Mouse (Mus musculus): ENCODE results near the gene Ighmbp2. TPM values are rescaled to one million over a fixed set of nuclear protein-coding genes. Genes with fewer than 3 reads are reported as not detected.
A peak's percentile ranks its signal among the peaks of the same experiment; 100 is the strongest.

Gene Ighmbp2
- total and polyA plus RNA-seq, 3 experiments, result 2.2 to 2.8 (median 2.3) TPM

DNA sequence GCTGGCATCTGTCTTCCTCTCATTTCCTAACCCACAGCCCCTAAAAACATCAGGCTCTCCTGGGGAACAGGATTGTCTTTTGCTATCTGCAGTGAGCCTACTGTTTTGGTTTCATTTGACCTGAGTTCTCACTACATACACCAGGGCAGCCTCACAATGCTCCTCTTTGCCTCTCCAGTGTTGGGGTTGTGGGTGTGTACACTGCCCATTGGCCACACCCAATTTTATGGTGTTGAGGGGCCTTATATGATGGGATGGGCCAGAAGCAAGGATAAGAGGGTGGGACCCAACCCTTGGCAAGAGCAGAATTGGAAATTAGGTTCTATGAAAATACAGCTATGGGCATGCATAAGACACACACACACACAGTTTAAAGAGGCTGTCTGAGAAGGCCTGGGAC is 14.2 kb upstream of the Ighmbp2 start:
- no peaks in the 10 kb centered on the region for H3K27me3 ChIP-seq (ENCODE audit: control insufficient read depth, insufficient read depth, low read length)
- no peaks in the 10 kb centered on the region for H3K4me1 ChIP-seq (ENCODE audit: control insufficient read depth, insufficient read depth, low read length)
- no peak overlapping the region for H3K9ac ChIP-seq (ENCODE audit: low read depth, low read length)
- H3K79me2 ChIP-seq (replicated peaks; ENCODE audit: control insufficient read depth, insufficient read depth, low read length), result no peaks in the 10 kb centered on the region
- TF ChIP-seq POLR2A (IDR thresholded peaks at IDR 0.05; ENCODE audit: insufficient read depth, low read depth, low read length), result no peak
- TF ChIP-seq CTCF (IDR thresholded peaks at IDR 0.05), result no peak
- no peak for TF ChIP-seq EP300 (IDR thresholded peaks at IDR 0.05; ENCODE audit: insufficient read depth, low read depth, low read length)
- H3K36me3 ChIP-seq (ENCODE audit: control insufficient read depth, insufficient read depth, low read length), result no peaks in the 10 kb centered on the region
- H3K4me3 ChIP-seq, result no peak overlapping the region
- no peak for DNase-seq
- H3K27ac ChIP-seq, result no peak overlapping the region
- intact Hi-C loops (cut with DNase I), result no loop called here

DNA sequence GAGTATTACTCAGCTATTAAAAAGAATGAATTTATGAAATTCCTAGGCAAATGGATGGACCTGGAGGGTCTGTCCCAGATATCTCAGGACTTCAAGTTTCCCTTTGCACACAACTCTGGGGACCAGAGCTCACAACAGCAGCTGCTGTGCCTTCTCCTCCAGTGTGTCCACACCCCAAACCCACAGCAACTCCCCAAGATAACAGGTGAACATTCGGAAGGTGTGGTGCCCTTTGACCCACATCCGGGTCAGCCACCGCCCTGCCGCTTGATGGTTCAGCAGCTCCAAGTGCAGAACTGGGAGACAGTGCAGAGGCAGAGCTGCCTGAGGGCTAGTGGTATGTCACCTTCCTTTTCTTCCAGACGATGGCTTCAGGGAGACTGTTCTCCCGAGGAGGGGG is 12.4 kb upstream of the Ighmbp2 start:
- WGBS, result 79% methylated on average over 6 of the region's 6 CpGs

GRCm38 (mm10) chr19:3292993-3293392 is 10.2 kb upstream of the Ighmbp2 start:
- Histone ChIP-seq H3K27ac (no peak overlapping the region), H3K9ac (ENCODE audit: low read depth, low read length) (no peak overlapping the region), H3K79me2 (replicated peaks; ENCODE audit: control insufficient read depth, insufficient read depth, low read length) (no peaks in the 10 kb centered on the region), H3K4me3 (no peak overlapping the region), H3K4me1 (ENCODE audit: control insufficient read depth, insufficient read depth, low read length) (no peaks in the 10 kb centered on the region), H3K36me3 (ENCODE audit: control insufficient read depth, insufficient read depth, low read length) (no peaks in the 10 kb centered on the region), H3K27me3 (ENCODE audit: control insufficient read depth, insufficient read depth, low read length) (no peaks in the 10 kb centered on the region)
- DNase-seq, result no peak
- TF ChIP-seq POLR2A (IDR thresholded peaks at IDR 0.05; ENCODE audit: insufficient read depth, low read depth, low read length), result no peak
- TF ChIP-seq EP300 (IDR thresholded peaks at IDR 0.05; ENCODE audit: insufficient read depth, low read depth, low read length), result no peak
- TF ChIP-seq CTCF (IDR thresholded peaks at IDR 0.05), result no peak
- WGBS, result 91% methylated on average over 1 of the region's 1 CpGs
- intact Hi-C loops (cut with DNase I), result loop anchor here (2.0 to 5.0 kb wide), 4 partner anchors 28 to 158 kb away; no protein-coding TSS in a partner anchor

More for the DNA sequence above, 12.4 kb upstream of the Ighmbp2 start:
- intact Hi-C loops (cut with DNase I), result no loop called here
- Histone ChIP-seq H3K4me3 (no peak overlapping the region), H3K27ac (no peak overlapping the region), H3K9ac (ENCODE audit: low read depth, low read length) (no peak overlapping the region), H3K27me3 (ENCODE audit: control insufficient read depth, insufficient read depth, low read length) (no peaks in the 10 kb centered on the region), H3K79me2 (replicated peaks; ENCODE audit: control insufficient read depth, insufficient read depth, low read length) (no peaks in the 10 kb centered on the region), H3K36me3 (ENCODE audit: control insufficient read depth, insufficient read depth, low read length) (no peaks in the 10 kb centered on the region), H3K4me1 (ENCODE audit: control insufficient read depth, insufficient read depth, low read length) (no peaks in the 10 kb centered on the region)
- TF ChIP-seq EP300 (IDR thresholded peaks at IDR 0.05; ENCODE audit: insufficient read depth, low read depth, low read length), result no peak
- no peak for TF ChIP-seq CTCF (IDR thresholded peaks at IDR 0.05)
- no peak for TF ChIP-seq POLR2A (IDR thresholded peaks at IDR 0.05; ENCODE audit: insufficient read depth, low read depth, low read length)
- DNase-seq, result no peak

DNA sequence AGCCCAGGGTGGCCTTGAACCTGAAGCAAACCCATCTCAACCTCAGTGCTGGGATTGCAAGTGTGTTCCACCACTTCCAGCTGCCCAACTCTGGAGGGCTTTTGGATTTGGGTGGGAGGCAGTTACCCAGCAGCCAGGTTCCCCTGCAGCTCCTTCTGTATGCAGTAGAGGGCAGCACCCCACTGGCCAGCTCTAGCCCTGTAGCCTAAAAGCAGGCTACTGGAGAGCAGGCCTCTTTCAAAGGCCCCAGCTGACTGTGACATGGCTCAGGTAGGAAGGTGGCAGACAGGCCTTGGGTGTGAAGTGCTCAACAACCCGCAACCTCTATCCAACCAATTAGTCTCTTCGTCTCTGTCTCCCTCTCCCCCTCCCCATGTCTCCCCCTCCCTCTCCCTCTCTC is 9.2 kb upstream of the Ighmbp2 start:
- 73% methylated on average over 2 of the region's 2 CpGs for WGBS
- no peaks in the 10 kb centered on the region for H3K79me2 ChIP-seq (replicated peaks; ENCODE audit: control insufficient read depth, insufficient read depth, low read length)
- no peaks in the 10 kb centered on the region for H3K36me3 ChIP-seq (ENCODE audit: control insufficient read depth, insufficient read depth, low read length)
- no peaks in the 10 kb centered on the region for H3K27me3 ChIP-seq (ENCODE audit: control insufficient read depth, insufficient read depth, low read length)
- no peak overlapping the region for H3K9ac ChIP-seq (ENCODE audit: low read depth, low read length)
- no peak overlapping the region for H3K27ac ChIP-seq
- intact Hi-C loops (cut with DNase I), result loop anchor here (2.0 to 5.0 kb wide), 4 partner anchors 29 to 159 kb away; no protein-coding TSS in a partner anchor
- no peaks in the 10 kb centered on the region for H3K4me1 ChIP-seq (ENCODE audit: control insufficient read depth, insufficient read depth, low read length)
- no peak overlapping the region for H3K4me3 ChIP-seq
- TF ChIP-seq POLR2A (IDR thresholded peaks at IDR 0.05; ENCODE audit: insufficient read depth, low read depth, low read length) (no peak), EP300 (IDR thresholded peaks at IDR 0.05; ENCODE audit: insufficient read depth, low read depth, low read length) (peak; percentile 75; the same call in 1 of the 2 replicates), CTCF (IDR thresholded peaks at IDR 0.05) (peak; percentile 99)
- DNase-seq, result peak; percentile 54 to 73

DNA sequence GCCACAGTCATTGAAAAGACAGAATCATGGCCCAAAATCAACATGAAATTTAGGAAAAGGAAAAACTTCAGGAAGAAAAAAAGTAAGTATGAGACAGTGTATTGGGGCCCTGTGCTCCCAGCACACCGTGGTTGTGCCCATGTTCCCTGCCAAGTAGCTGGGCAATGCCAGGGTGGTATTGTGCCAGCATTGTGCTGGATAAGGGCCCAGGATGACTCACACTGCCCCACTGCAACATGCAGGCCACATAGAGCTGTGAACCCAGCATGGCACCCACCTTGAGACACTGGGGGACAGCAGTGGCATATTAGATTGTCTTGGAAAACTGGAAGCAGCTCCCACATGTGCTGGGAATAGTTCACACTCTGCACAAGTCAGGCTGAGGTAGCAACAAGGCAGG is 6.2 kb upstream of the Ighmbp2 start:
- no peaks in the 10 kb centered on the region for H3K36me3 ChIP-seq (ENCODE audit: control insufficient read depth, insufficient read depth, low read length)
- no peak for DNase-seq
- 55% methylated on average over 1 of the region's 1 CpGs for WGBS
- no peak for TF ChIP-seq CTCF (IDR thresholded peaks at IDR 0.05)
- TF ChIP-seq POLR2A (IDR thresholded peaks at IDR 0.05; ENCODE audit: insufficient read depth, low read depth, low read length), result no peak
- no peak for TF ChIP-seq EP300 (IDR thresholded peaks at IDR 0.05; ENCODE audit: insufficient read depth, low read depth, low read length)
- no peak overlapping the region for H3K9ac ChIP-seq (ENCODE audit: low read depth, low read length)
- intact Hi-C loops (cut with DNase I), result no loop called here
- no peak overlapping the region for H3K27ac ChIP-seq
- H3K4me3 ChIP-seq, result no peak overlapping the region
- no peaks in the 10 kb centered on the region for H3K27me3 ChIP-seq (ENCODE audit: control insufficient read depth, insufficient read depth, low read length)
- no peaks in the 10 kb centered on the region for H3K4me1 ChIP-seq (ENCODE audit: control insufficient read depth, insufficient read depth, low read length)
- no peaks in the 10 kb centered on the region for H3K79me2 ChIP-seq (replicated peaks; ENCODE audit: control insufficient read depth, insufficient read depth, low read length)

DNA sequence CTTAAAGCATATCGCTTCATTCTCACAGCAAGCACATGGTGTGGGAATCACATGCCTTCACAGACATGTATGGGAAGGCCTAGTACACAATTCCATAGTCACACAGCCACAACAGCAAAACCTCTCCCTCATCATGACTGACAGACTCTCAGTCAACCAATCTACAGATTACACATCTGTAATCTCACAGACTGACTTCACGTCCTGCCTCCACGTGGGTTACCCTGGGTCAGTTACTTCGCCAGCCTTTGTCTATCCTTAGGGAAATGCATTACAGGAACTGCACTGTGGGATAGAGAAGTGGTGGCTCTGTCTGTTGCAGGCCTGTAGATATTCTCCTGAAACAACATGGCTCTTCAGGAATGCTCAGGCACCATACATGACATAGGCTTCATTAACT is 931 bp downstream of the Ighmbp2 start:
- WGBS, result 51% methylated on average over 4 of the region's 4 CpGs
- intact Hi-C loops (cut with DNase I), result no loop called here

More for the DNA sequence above, 931 bp downstream of the Ighmbp2 start:
- no peaks in the 10 kb centered on the region for H3K27me3 ChIP-seq (ENCODE audit: control insufficient read depth, insufficient read depth, low read length)
- no peaks in the 10 kb centered on the region for H3K79me2 ChIP-seq (replicated peaks; ENCODE audit: control insufficient read depth, insufficient read depth, low read length)
- H3K27ac ChIP-seq, result no peak overlapping the region; the same call in 1 of the 2 replicates
- peak overlapping the region; percentile 88 for H3K4me3 ChIP-seq
- H3K9ac ChIP-seq (ENCODE audit: low read depth, low read length), result no peak overlapping the region
- no peak for DNase-seq
- H3K4me1 ChIP-seq (ENCODE audit: control insufficient read depth, insufficient read depth, low read length), result peaks cover 3% of the 10 kb centered on the region
- H3K36me3 ChIP-seq (ENCODE audit: control insufficient read depth, insufficient read depth, low read length), result no peaks in the 10 kb centered on the region
- no peak for TF ChIP-seq CTCF (IDR thresholded peaks at IDR 0.05)
- TF ChIP-seq EP300 (IDR thresholded peaks at IDR 0.05; ENCODE audit: insufficient read depth, low read depth, low read length), result no peak
- TF ChIP-seq POLR2A (IDR thresholded peaks at IDR 0.05; ENCODE audit: insufficient read depth, low read depth, low read length), result no peak

All from heart, adult 2 months (tissue).